Mouse (Mus musculus) kidney, adult 2 months (tissue): ENCODE data around the gene Ccdc171.

Experiments used
- CTCF ChIP-seq: fragments of 200-500 bp; conservative IDR thresholded peaks from 2 replicates; pipeline ENCODE4 v1.5.1; 2011; ENCODE audit warnings: low read depth, mild to moderate bottlenecking, control low read depth, low read length, moderate library complexity, mixed read lengths; ENCODE audit not compliant: insufficient read depth, insufficient read length
- POLR2A ChIP-seq: fragments of 200-500 bp; IDR thresholded peaks from one replicate; pipeline ENCODE4 v1.6.1; 2011; ENCODE audit warnings: low read depth, low read length, control low read depth

DNA sequence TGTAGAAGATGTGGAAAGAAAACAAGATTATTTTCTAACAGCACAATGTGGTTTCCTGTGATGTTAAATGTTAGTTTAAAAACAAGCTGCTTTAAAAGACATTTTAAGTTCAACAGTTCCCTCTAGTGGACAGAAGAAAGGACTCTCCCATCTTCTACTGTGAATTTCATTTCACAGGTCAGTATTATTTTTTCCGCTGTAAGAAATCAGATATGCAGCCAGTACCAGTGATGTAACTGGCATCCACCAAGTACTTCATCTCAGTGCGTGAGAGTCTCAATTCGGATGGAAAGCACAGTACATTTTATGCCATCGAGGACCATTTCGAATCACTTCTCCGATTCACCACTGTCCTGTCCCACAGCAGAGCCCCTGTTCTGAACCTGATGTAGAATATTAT, 45.2 kb downstream of the Ccdc171 start:
- TF ChIP-seq POLR2A = no peak
- TF ChIP-seq CTCF = no peak
